Mouse (Mus musculus): ENCODE results near the gene Hs1bp3. TPM values are rescaled to one million over a fixed set of nuclear protein-coding genes. Genes with fewer than 3 reads are reported as not detected.

Gene Hs1bp3
- total and polyA plus RNA-seq, 2 experiments from 2014 or later, result 3.8 to 5.5 TPM

GRCm38 (mm10) chr12:8377169-8377568 is 63.9 kb downstream of the Hs1bp3 start:
- 82% methylated on average over 1 of the region's 1 CpGs for WGBS
- no peaks in the 10 kb centered on the region for H3K36me3 ChIP-seq (ENCODE audit: insufficient read depth, low read length)
- H3K27me3 ChIP-seq (ENCODE audit: insufficient read depth, low read length), result no peaks in the 10 kb centered on the region
- H3K4me2 ChIP-seq (ENCODE audit: low read depth, low read length), result no peak overlapping the region
- DNase-seq (ENCODE audit: low spot score), result no peak
- no peak for ATAC-seq
- H3K9me3 ChIP-seq (ENCODE audit: low read length), result no peaks in the 10 kb centered on the region
- H3K4me3 ChIP-seq (ENCODE audit: low read length), result no peak overlapping the region
- no peaks in the 10 kb centered on the region for H3K4me1 ChIP-seq (ENCODE audit: insufficient read depth, low read length)
- TF ChIP-seq CTCF (IDR thresholded peaks at IDR 0.05; ENCODE audit: low read depth), result no peak
- H3K27ac ChIP-seq, result no peak overlapping the region
- H3K9ac ChIP-seq (replicated peaks; ENCODE audit: low read length), result no peak overlapping the region

- Histone ChIP-seq H3K9me3 (ENCODE audit: low read length) (no peaks in the 10 kb centered on the region), H3K27ac (no peak overlapping the region), H3K4me3 (ENCODE audit: low read length) (no peak overlapping the region), H3K9ac (replicated peaks; ENCODE audit: low read length) (no peak overlapping the region), H3K27me3 (ENCODE audit: insufficient read depth, low read length) (no peaks in the 10 kb centered on the region), H3K36me3 (ENCODE audit: insufficient read depth, low read length) (no peaks in the 10 kb centered on the region), H3K4me2 (ENCODE audit: low read depth, low read length) (no peak overlapping the region), H3K4me1 (ENCODE audit: insufficient read depth, low read length) (no peaks in the 10 kb centered on the region)
- no peak for TF ChIP-seq CTCF (IDR thresholded peaks at IDR 0.05; ENCODE audit: low read depth)
- no peak for DNase-seq (ENCODE audit: low spot score)
- ATAC-seq, result no peak
- 81% methylated on average over 9 of the region's 9 CpGs for WGBS
These were observed 64.9 kb downstream of the Hs1bp3 start for GRCm38 (mm10) chr12:8377955-8378620.

- Histone ChIP-seq H3K4me1 (ENCODE audit: insufficient read depth, low read length) (no peaks in the 10 kb centered on the region), H3K9me3 (ENCODE audit: low read length) (no peaks in the 10 kb centered on the region), H3K27ac (no peak overlapping the region), H3K36me3 (ENCODE audit: insufficient read depth, low read length) (no peaks in the 10 kb centered on the region), H3K27me3 (ENCODE audit: insufficient read depth, low read length) (no peaks in the 10 kb centered on the region), H3K4me3 (ENCODE audit: low read length) (no peak overlapping the region), H3K9ac (replicated peaks; ENCODE audit: low read length) (no peak overlapping the region), H3K4me2 (ENCODE audit: low read depth, low read length) (no peak overlapping the region)
- peak; percentile 55; the same call in 1 of the 2 replicates for ATAC-seq
- 60% methylated on average over 8 of the region's 8 CpGs for WGBS
- no peak for TF ChIP-seq CTCF (IDR thresholded peaks at IDR 0.05; ENCODE audit: low read depth)
- peak; percentile 22 for DNase-seq (ENCODE audit: low spot score)
These were observed 66.7 kb downstream of the Hs1bp3 start for GRCm38 (mm10) chr12:8379795-8380521.

- Histone ChIP-seq H3K4me3 (ENCODE audit: low read length) (no peak overlapping the region), H3K36me3 (ENCODE audit: insufficient read depth, low read length) (no peaks in the 10 kb centered on the region), H3K9ac (replicated peaks; ENCODE audit: low read length) (no peak overlapping the region), H3K9me3 (ENCODE audit: low read length) (no peaks in the 10 kb centered on the region), H3K4me2 (ENCODE audit: low read depth, low read length) (no peak overlapping the region), H3K27me3 (ENCODE audit: insufficient read depth, low read length) (no peaks in the 10 kb centered on the region), H3K27ac (no peak overlapping the region), H3K4me1 (ENCODE audit: insufficient read depth, low read length) (no peaks in the 10 kb centered on the region)
- 69% methylated on average over 9 of the region's 9 CpGs for WGBS
- no peak for DNase-seq (ENCODE audit: low spot score)
- no peak for ATAC-seq
- TF ChIP-seq CTCF (IDR thresholded peaks at IDR 0.05; ENCODE audit: low read depth), result no peak
These were observed 67.7 kb downstream of the Hs1bp3 start for GRCm38 (mm10) chr12:8380944-8381343.

GRCm38 (mm10) chr12:8381940-8382339 is 68.7 kb downstream of the Hs1bp3 start:
- 98% methylated on average over 2 of the region's 2 CpGs for WGBS

GRCm38 (mm10) chr12:8383822-8384221 is 70.6 kb downstream of the Hs1bp3 start:
- Histone ChIP-seq H3K27me3 (ENCODE audit: insufficient read depth, low read length) (no peaks in the 10 kb centered on the region), H3K4me1 (ENCODE audit: insufficient read depth, low read length) (0 out of 2 replicates have a peak, but pooled peaks cover 4% of the 10 kb centered on the region), H3K27ac (no peak overlapping the region), H3K9me3 (ENCODE audit: low read length) (no peaks in the 10 kb centered on the region), H3K9ac (replicated peaks; ENCODE audit: low read length) (no peak overlapping the region), H3K4me2 (ENCODE audit: low read depth, low read length) (no peak overlapping the region), H3K4me3 (ENCODE audit: low read length) (no peak overlapping the region), H3K36me3 (ENCODE audit: insufficient read depth, low read length) (no peaks in the 10 kb centered on the region)
- TF ChIP-seq CTCF (IDR thresholded peaks at IDR 0.05; ENCODE audit: low read depth), result no peak
- WGBS, result 88% methylated on average over 6 of the region's 6 CpGs
- no peak for DNase-seq (ENCODE audit: low spot score)
- ATAC-seq, result no peak

More at GRCm38 (mm10) chr12:8381940-8382339, 68.7 kb downstream of the Hs1bp3 start:
- ATAC-seq (no peak), DNase-seq (ENCODE audit: low spot score) (no peak)
- Histone ChIP-seq H3K27ac (no peak overlapping the region), H3K27me3 (ENCODE audit: insufficient read depth, low read length) (no peaks in the 10 kb centered on the region), H3K9me3 (ENCODE audit: low read length) (no peaks in the 10 kb centered on the region), H3K36me3 (ENCODE audit: insufficient read depth, low read length) (no peaks in the 10 kb centered on the region), H3K4me1 (ENCODE audit: insufficient read depth, low read length) (0 out of 2 replicates have a peak, but pooled peaks cover 4% of the 10 kb centered on the region), H3K9ac (replicated peaks; ENCODE audit: low read length) (no peak overlapping the region), H3K4me3 (ENCODE audit: low read length) (no peak overlapping the region), H3K4me2 (ENCODE audit: low read depth, low read length) (no peak overlapping the region)
- no peak for TF ChIP-seq CTCF (IDR thresholded peaks at IDR 0.05; ENCODE audit: low read depth)

Measured in hindbrain, postnatal 0 days (tissue).